Mouse (Mus musculus): ENCODE results near the gene Nemf.
A peak's percentile ranks its signal among the peaks of the same experiment; 100 is the strongest.

Gene Nemf

GRCm38 (mm10) chr12:69306333-69306732 lies 50.6 kb downstream of the Nemf start:
- DNase-seq (ENCODE audit: low spot score), result no peak

- DNase-seq (ENCODE audit: low spot score), result no peak
These were observed 52.9 kb downstream of the Nemf start for GRCm38 (mm10) chr12:69304051-69304450.

- no peak for DNase-seq (ENCODE audit: low spot score)
These were observed 54.8 kb downstream of the Nemf start for GRCm38 (mm10) chr12:69302171-69302570.

- no peak for DNase-seq (ENCODE audit: low spot score)
These were observed 56.6 kb downstream of the Nemf start for GRCm38 (mm10) chr12:69300391-69300790.

GRCm38 (mm10) chr12:69299831-69300230 lies 57.1 kb downstream of the Nemf start:
- DNase-seq (ENCODE audit: low spot score), result no peak

GRCm38 (mm10) chr12:69299231-69299630 lies 57.7 kb downstream of the Nemf start:
- no peak for DNase-seq (ENCODE audit: low spot score)

GRCm38 (mm10) chr12:69298281-69298680 lies 58.7 kb downstream of the Nemf start:
- DNase-seq (ENCODE audit: low spot score), result no peak

GRCm38 (mm10) chr12:69297411-69298150 lies 59.4 kb downstream of the Nemf start:
- DNase-seq (ENCODE audit: low spot score), result no peak

- DNase-seq (ENCODE audit: low spot score), result peak; percentile 96
These were observed 60.2 kb downstream of the Nemf start, which contains the start of gene Klhdc2 for GRCm38 (mm10) chr12:69296511-69297410. Klhdc2 (plus strand) TSS chr12:69296681.

- no peak for DNase-seq (ENCODE audit: low spot score)
These were observed 61.3 kb downstream of the Nemf start for GRCm38 (mm10) chr12:69295651-69296050.

GRCm38 (mm10) chr12:69294936-69295335 lies 62.0 kb downstream of the Nemf start:
- no peak for DNase-seq (ENCODE audit: low spot score)

- DNase-seq (ENCODE audit: low spot score), result no peak
These were observed 63.1 kb downstream of the Nemf start for GRCm38 (mm10) chr12:69293815-69294214.

- DNase-seq (ENCODE audit: low spot score), result no peak
These were observed 64.6 kb downstream of the Nemf start for GRCm38 (mm10) chr12:69292401-69292800.

GRCm38 (mm10) chr12:69288699-69289098 lies 68.3 kb downstream of the Nemf start:
- DNase-seq (ENCODE audit: low spot score), result no peak

GRCm38 (mm10) chr12:69287535-69287934 lies 69.4 kb downstream of the Nemf start:
- no peak for DNase-seq (ENCODE audit: low spot score)

GRCm38 (mm10) chr12:69283146-69283545 lies 73.8 kb downstream of the Nemf start:
- DNase-seq (ENCODE audit: low spot score), result no peak

GRCm38 (mm10) chr12:69280915-69281314 lies 76.0 kb downstream of the Nemf start:
- no peak for DNase-seq (ENCODE audit: low spot score)

GRCm38 (mm10) chr12:69279931-69280469 lies 77.0 kb downstream of the Nemf start:
- no peak for DNase-seq (ENCODE audit: low spot score)

GRCm38 (mm10) chr12:69268956-69269355 lies 88.0 kb downstream of the Nemf start:
- no peak for DNase-seq (ENCODE audit: low spot score)

- DNase-seq (ENCODE audit: low spot score), result no peak
These were observed 88.9 kb downstream of the Nemf start for GRCm38 (mm10) chr12:69267956-69268632.

- DNase-seq (ENCODE audit: low spot score), result no peak
These were observed 91.9 kb downstream of the Nemf start for GRCm38 (mm10) chr12:69265031-69265430.

- no peak for DNase-seq (ENCODE audit: low spot score)
These were observed 94.7 kb downstream of the Nemf start for GRCm38 (mm10) chr12:69262251-69262650.
